ENCODE assay signal across 9 mouse cellular contexts in genomic region chr5:125964039-125964438, GRCm38 (mm10).
DNase-seq lines count a peak whose midpoint lies in the region; ATAC-seq lines count a peak whose summit lies in the region.
"Had no signal": no experiment of that assay in that cellular context is flagged by ENCODE, and none has a peak within 500 bp of the region (broad histone marks: within the 10 kb centered on the region; RNA-seq: fewer than 3 reads in every experiment).

No protein-coding gene starts in this region.

- H3K4me2 ChIP-seq in intestine, embryonic 14.5 days (ENCODE audit: low read length) = no peak overlapping the region
- no peak overlapping the region for H3K4me2 ChIP-seq in intestine, embryonic 15.5 days (replicated peaks)
- H3K4me2 ChIP-seq in embryonic facial prominence, embryonic 11.5 days (ENCODE audit: low read depth, low read length) = no peak overlapping the region
- H3K4me2 ChIP-seq: heart, embryonic 13.5 days had no signal

- ATAC-seq in intestine, embryonic 14.5 days (replicated peaks; ENCODE audit: low FRiP score, low TSS enrichment, low read depth) = no peak
- ATAC-seq in intestine, embryonic 15.5 days = no peak
- no peak for ATAC-seq in embryonic facial prominence, embryonic 11.5 days (replicated peaks; ENCODE audit: insufficient number of reproducible peaks, low FRiP score, low TSS enrichment, low read depth)

- WGBS in intestine, embryonic 14.5 days = 76% methylated on average over 8 of the region's 8 CpGs
- WGBS in intestine, embryonic 15.5 days = 71% methylated on average over 8 of the region's 8 CpGs
- 61% methylated on average over 8 of the region's 8 CpGs for WGBS in embryonic facial prominence, embryonic 11.5 days

- no peaks in the 10 kb centered on the region for H3K36me3 ChIP-seq in intestine, embryonic 14.5 days (ENCODE audit: control insufficient read depth, insufficient read depth, low read length)
- H3K36me3 ChIP-seq in intestine, embryonic 15.5 days = no peaks in the 10 kb centered on the region
- no peaks in the 10 kb centered on the region for H3K36me3 ChIP-seq in embryonic facial prominence, embryonic 11.5 days (replicated peaks; ENCODE audit: control insufficient read depth, insufficient read depth, low read depth, low read length)
- H3K36me3 ChIP-seq: heart, embryonic 13.5 days had no signal

- no peaks in the 10 kb centered on the region for H3K9me3 ChIP-seq in intestine, embryonic 14.5 days (ENCODE audit: control insufficient read depth, low read length)
- H3K9me3 ChIP-seq in intestine, embryonic 15.5 days = no peaks in the 10 kb centered on the region
- H3K9me3 ChIP-seq in embryonic facial prominence, embryonic 11.5 days (replicated peaks; ENCODE audit: control insufficient read depth, low read length) = no peaks in the 10 kb centered on the region
- H3K9me3 ChIP-seq: heart, embryonic 13.5 days had no signal

- DNase-seq in intestine, embryonic 14.5 days (ENCODE audit: low spot score) = peak; percentile 56
- peak; percentile 37 for DNase-seq in thymus, postnatal 4 days
- DNase-seq in thymus, postnatal 10 days (ENCODE audit: low spot score in 2 of 2) = no peak
- DNase-seq in embryonic facial prominence, embryonic 11.5 days (ENCODE audit: low spot score) = peak; percentile 14
- DNase-seq in testis, postnatal 10 days (ENCODE audit: low spot score) = peak; percentile 52
- DNase-seq in right cerebral cortex, postnatal 25 days = no peak
- no peak for DNase-seq in gastrocnemius, postnatal 10 days

- no peaks in the 10 kb centered on the region for H3K27me3 ChIP-seq in intestine, embryonic 14.5 days (replicated peaks; ENCODE audit: control insufficient read depth, insufficient read depth, low read length)
- no peaks in the 10 kb centered on the region for H3K27me3 ChIP-seq in intestine, embryonic 15.5 days (replicated peaks)
- H3K27me3 ChIP-seq in embryonic facial prominence, embryonic 11.5 days (ENCODE audit: control insufficient read depth, insufficient read depth, low read length) = no peaks in the 10 kb centered on the region
- H3K27me3 ChIP-seq: heart, embryonic 13.5 days had no signal

- H3K27ac ChIP-seq in intestine, embryonic 14.5 days (ENCODE audit: low read depth) = no peak overlapping the region
- H3K27ac ChIP-seq in intestine, embryonic 15.5 days = no peak overlapping the region
- no peak overlapping the region for H3K27ac ChIP-seq in embryonic facial prominence, embryonic 11.5 days (replicated peaks; ENCODE audit: low read depth, low read length)
- H3K27ac ChIP-seq: heart, embryonic 13.5 days had no signal

- no peak overlapping the region for H3K9ac ChIP-seq in intestine, embryonic 14.5 days (ENCODE audit: low read length)
- no peak overlapping the region for H3K9ac ChIP-seq in intestine, embryonic 15.5 days
- H3K9ac ChIP-seq in embryonic facial prominence, embryonic 11.5 days (replicated peaks; ENCODE audit: low read length) = no peak overlapping the region
- H3K9ac ChIP-seq: heart, embryonic 13.5 days had no signal

- H3K4me1 ChIP-seq in intestine, embryonic 14.5 days (replicated peaks; ENCODE audit: control insufficient read depth, insufficient read depth, low read length) = no peaks in the 10 kb centered on the region
- no peaks in the 10 kb centered on the region for H3K4me1 ChIP-seq in intestine, embryonic 15.5 days (replicated peaks)
- H3K4me1 ChIP-seq in embryonic facial prominence, embryonic 11.5 days (ENCODE audit: control insufficient read depth, insufficient read depth, low read length) = no peaks in the 10 kb centered on the region
- H3K4me1 ChIP-seq: heart, embryonic 13.5 days had no signal

- H3K4me3 ChIP-seq in intestine, embryonic 14.5 days (ENCODE audit: low read depth, low read length) = no peak overlapping the region
- no peak overlapping the region for H3K4me3 ChIP-seq in intestine, embryonic 15.5 days (replicated peaks)
- H3K4me3 ChIP-seq in embryonic facial prominence, embryonic 11.5 days (ENCODE audit: low read depth, low read length) = no peak overlapping the region
- H3K4me3 ChIP-seq: heart, embryonic 13.5 days had no signal

Comparison
In these comparisons a context has a peak if more than half of its experiments do, and no peak if none do; other contexts are left out.
1. DNase-seq: peak in intestine, embryonic 14.5 days (single experiment), thymus, postnatal 4 days (single experiment), embryonic facial prominence, embryonic 11.5 days (single experiment) and testis, postnatal 10 days (single experiment); none in thymus, postnatal 10 days (0 of 2), right cerebral cortex, postnatal 25 days (single experiment) and gastrocnemius, postnatal 10 days (single experiment).